Mouse (Mus musculus) cerebellum, adult 11-12 months (tissue): ENCODE data around the gene Specc1l.

ENCODE experiments used
- DNase-seq: peaks from one replicate; pipeline ENCODE4 v3.0.0; 2022

Specc1l gene

GRCm38 (mm10) chr10:75211807-75212645 is at the start of gene Specc1l:
TSS of gene Specc1l (plus strand) at chr10:75212073.
- DNase-seq, result peak; percentile 97

- no peak for DNase-seq
These were observed 45.9 kb upstream of the Specc1l start for GRCm38 (mm10) chr10:75165825-75166481.

- DNase-seq, result no peak
These were observed 45.3 kb upstream of the Specc1l start for GRCm38 (mm10) chr10:75166601-75167000.

GRCm38 (mm10) chr10:75170207-75170850 is 41.5 kb upstream of the Specc1l start:
- DNase-seq, result no peak

GRCm38 (mm10) chr10:75173056-75173455 is 38.8 kb upstream of the Specc1l start:
- no peak for DNase-seq

- DNase-seq, result no peak
These were observed 38.2 kb upstream of the Specc1l start for GRCm38 (mm10) chr10:75173712-75174111.

- DNase-seq, result no peak
These were observed 35.4 kb upstream of the Specc1l start for GRCm38 (mm10) chr10:75176494-75176893.

GRCm38 (mm10) chr10:75178911-75179310 is 33.0 kb upstream of the Specc1l start:
- DNase-seq, result no peak

- peak; percentile 69 for DNase-seq
These were observed 29.6 kb upstream of the Specc1l start for GRCm38 (mm10) chr10:75182151-75182774.

- no peak for DNase-seq
These were observed 27.0 kb upstream of the Specc1l start for GRCm38 (mm10) chr10:75184826-75185225.

GRCm38 (mm10) chr10:75186551-75186950 is 25.3 kb upstream of the Specc1l start:
- DNase-seq, result no peak

- DNase-seq, result no peak
These were observed 24.4 kb upstream of the Specc1l start for GRCm38 (mm10) chr10:75187366-75188056.

- no peak for DNase-seq
These were observed 20.2 kb upstream of the Specc1l start for GRCm38 (mm10) chr10:75191647-75192046.

- no peak for DNase-seq
These were observed 14.1 kb upstream of the Specc1l start for GRCm38 (mm10) chr10:75197817-75198216.

- DNase-seq, result no peak
These were observed 11.1 kb upstream of the Specc1l start for GRCm38 (mm10) chr10:75200733-75201132.

- DNase-seq, result no peak
These were observed 5.7 kb upstream of the Specc1l start for GRCm38 (mm10) chr10:75206192-75206591.

- DNase-seq, result peak; percentile 34
These were observed 1.0 kb upstream of the Specc1l start for GRCm38 (mm10) chr10:75210841-75211240.

- DNase-seq, result peak; percentile 66
These were observed 1.1 kb downstream of the Specc1l start for GRCm38 (mm10) chr10:75212981-75213380.

- no peak for DNase-seq
These were observed 8.8 kb downstream of the Specc1l start for GRCm38 (mm10) chr10:75220722-75221121.

- no peak for DNase-seq
These were observed 10.2 kb downstream of the Specc1l start for GRCm38 (mm10) chr10:75221936-75222610.

GRCm38 (mm10) chr10:75222611-75222998 is 10.7 kb downstream of the Specc1l start:
- DNase-seq, result no peak

- no peak for DNase-seq
These were observed 12.3 kb downstream of the Specc1l start for GRCm38 (mm10) chr10:75224154-75224553.
